Mouse (Mus musculus) gastrocnemius, adult 8-10 months (tissue): ENCODE results near the gene Plxnb1. TPM values are rescaled to one million over a fixed set of nuclear protein-coding genes. Genes with fewer than 3 reads are reported as not detected.

Experiments
- DNase-seq, 2 experiments: peaks; one replicate each; pipeline ENCODE4 v3.0.0; 2022; ENCODE audit warnings: low spot score in 2 of 2
- total RNA-seq, 4 experiments: library from RNA; stranded (reverse); gene quantifications; 2 replicates each; pipeline ENCODE4 v1.2.4; 2022

Plxnb1 gene
- total RNA-seq, 4 experiments from 2014 or later: 0.58 to 0.87 (median 0.74) TPM

GRCm38 (mm10) chr9:109101933-109102445, 6.8 kb downstream of the Plxnb1 start:
- no peak for DNase-seq

GRCm38 (mm10) chr9:109102541-109102940, 7.4 kb downstream of the Plxnb1 start:
- DNase-seq: no peak

GRCm38 (mm10) chr9:109103250-109103649, 8.1 kb downstream of the Plxnb1 start:
- DNase-seq: no peak

GRCm38 (mm10) chr9:109104083-109104482, 8.9 kb downstream of the Plxnb1 start:
- DNase-seq: no peak

GRCm38 (mm10) chr9:109105011-109105410, 9.8 kb downstream of the Plxnb1 start:
- DNase-seq: no peak

- no peak for DNase-seq
Observed at GRCm38 (mm10) chr9:109105648-109106047, 10.5 kb downstream of the Plxnb1 start.

- no peak for DNase-seq
Observed at GRCm38 (mm10) chr9:109107341-109107740, 12.2 kb downstream of the Plxnb1 start.

- no peak for DNase-seq
Observed at GRCm38 (mm10) chr9:109110240-109110639, 15.1 kb downstream of the Plxnb1 start.

- no peak for DNase-seq
Observed at GRCm38 (mm10) chr9:109111101-109111500, 15.9 kb downstream of the Plxnb1 start.

- DNase-seq: no peak
Observed at GRCm38 (mm10) chr9:109111591-109111990, 16.4 kb downstream of the Plxnb1 start.

- DNase-seq: no peak
Observed at GRCm38 (mm10) chr9:109113331-109113730, 18.1 kb downstream of the Plxnb1 start.

GRCm38 (mm10) chr9:109114276-109114675, 19.1 kb downstream of the Plxnb1 start:
- peak in 1 of 2 experiments; percentile 2 for DNase-seq

GRCm38 (mm10) chr9:109114871-109115270, 19.7 kb downstream of the Plxnb1 start:
- no peak for DNase-seq

GRCm38 (mm10) chr9:109116205-109116604, 21.0 kb downstream of the Plxnb1 start:
- no peak for DNase-seq

GRCm38 (mm10) chr9:109118106-109118505, 22.9 kb downstream of the Plxnb1 start:
- peak in 1 of 2 experiments; percentile 17 for DNase-seq

GRCm38 (mm10) chr9:109119571-109119970, 24.4 kb downstream of the Plxnb1 start:
- no peak for DNase-seq

GRCm38 (mm10) chr9:109120956-109121355, 25.8 kb downstream of the Plxnb1 start:
- no peak for DNase-seq

GRCm38 (mm10) chr9:109122553-109123085, 27.4 kb downstream of the Plxnb1 start:
- DNase-seq: no peak

- no peak for DNase-seq
Observed at GRCm38 (mm10) chr9:109123266-109123665, 28.1 kb downstream of the Plxnb1 start.

- no peak for DNase-seq
Observed at GRCm38 (mm10) chr9:109124164-109124563, 29.0 kb downstream of the Plxnb1 start.

GRCm38 (mm10) chr9:109125043-109125442, 29.9 kb downstream of the Plxnb1 start:
- no peak for DNase-seq

GRCm38 (mm10) chr9:109125481-109125880, 30.3 kb downstream of the Plxnb1 start:
- DNase-seq: no peak

- no peak for DNase-seq
Observed at GRCm38 (mm10) chr9:109127076-109127475, 31.9 kb downstream of the Plxnb1 start.

GRCm38 (mm10) chr9:109128211-109128610, 33.0 kb downstream of the Plxnb1 start:
- no peak for DNase-seq
